Mouse (Mus musculus): ENCODE results near the gene Ces2g. TPM values are rescaled to one million over a fixed set of nuclear protein-coding genes. Genes with fewer than 3 reads are reported as not detected.

The Ces2g gene
- polyA plus RNA-seq, 1 experiment from 2014 or later, result 0.31 TPM

Other genes starting within 250 kb of the Ces2g start
- 0.42 and 1.1 TPM in 2 replicates for gene Ces2a, start 227.7 kb upstream of the Ces2g start, polyA plus RNA-seq (2014; fragmentation: Nextera tagmentation; extraction: Ambion mirVana)
- gene Ces2b, start 130.1 kb upstream of the Ces2g start, polyA plus RNA-seq (2014; fragmentation: Nextera tagmentation; extraction: Ambion mirVana), result 0.09 and 0.27 TPM in 2 replicates
- 0.34 and 0.55 TPM in 2 replicates for gene Ces2c, start 114.7 kb upstream of the Ces2g start, polyA plus RNA-seq (2014; fragmentation: Nextera tagmentation; extraction: Ambion mirVana)
- gene Ces2e, start 35.5 kb upstream of the Ces2g start, polyA plus RNA-seq (2014; fragmentation: Nextera tagmentation; extraction: Ambion mirVana), result 0.86 and 2.0 TPM in 2 replicates
- gene Ces2f, start 14.4 kb upstream of the Ces2g start, polyA plus RNA-seq (2014; fragmentation: Nextera tagmentation; extraction: Ambion mirVana), result not detected in 2 replicates
- gene Ces2h, start 39.1 kb downstream of the Ces2g start, polyA plus RNA-seq (2014; fragmentation: Nextera tagmentation; extraction: Ambion mirVana), result not detected in 2 replicates
- gene Ces3a, start 86.9 kb downstream of the Ces2g start, polyA plus RNA-seq (2014; fragmentation: Nextera tagmentation; extraction: Ambion mirVana), result not detected in 2 replicates
- not detected in 2 replicates for gene Ces3b, start 122.0 kb downstream of the Ces2g start, polyA plus RNA-seq (2014; fragmentation: Nextera tagmentation; extraction: Ambion mirVana)
- gene Ces4a, start 170.1 kb downstream of the Ces2g start, polyA plus RNA-seq (2014; fragmentation: Nextera tagmentation; extraction: Ambion mirVana), result not detected in 2 replicates
- gene Cbfb, start 209.0 kb downstream of the Ces2g start, polyA plus RNA-seq (2014; fragmentation: Nextera tagmentation; extraction: Ambion mirVana), result 52.5 and 62.8 TPM in 2 replicates

Data from intestine, embryonic 14.5 days (tissue).